Mouse (Mus musculus): ENCODE results near the gene Gal3st1.

The Gal3st1 gene

GRCm38 (mm10) chr11:4031961-4032360 is 48.5 kb downstream of the Gal3st1 start:
- DNase-seq (ENCODE audit: low spot score in 2 of 2): no peak

GRCm38 (mm10) chr11:4033471-4033870 is 50.0 kb downstream of the Gal3st1 start:
- no peak for DNase-seq (ENCODE audit: low spot score in 2 of 2)

DNA sequence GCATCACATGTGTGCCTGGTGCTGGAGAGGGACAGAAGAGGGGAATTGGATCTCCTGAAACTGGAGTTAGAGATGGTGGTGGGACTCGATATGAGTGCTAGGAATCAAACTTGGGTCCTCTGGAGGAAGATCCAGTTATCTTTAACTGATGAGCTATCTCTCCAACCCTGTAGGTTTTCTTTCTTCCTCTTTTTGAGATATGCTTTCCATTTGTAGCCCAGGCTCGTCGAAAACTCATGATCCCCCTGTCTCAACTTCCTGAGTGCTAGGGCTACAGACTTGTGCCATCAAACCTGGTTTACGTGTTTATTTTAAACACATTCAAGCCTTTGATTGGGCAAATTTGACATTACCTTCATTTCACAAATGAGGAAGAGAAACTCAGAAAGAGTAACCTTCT is 50.7 kb downstream of the Gal3st1 start:
- DNase-seq (ENCODE audit: low spot score in 2 of 2): no peak

DNA sequence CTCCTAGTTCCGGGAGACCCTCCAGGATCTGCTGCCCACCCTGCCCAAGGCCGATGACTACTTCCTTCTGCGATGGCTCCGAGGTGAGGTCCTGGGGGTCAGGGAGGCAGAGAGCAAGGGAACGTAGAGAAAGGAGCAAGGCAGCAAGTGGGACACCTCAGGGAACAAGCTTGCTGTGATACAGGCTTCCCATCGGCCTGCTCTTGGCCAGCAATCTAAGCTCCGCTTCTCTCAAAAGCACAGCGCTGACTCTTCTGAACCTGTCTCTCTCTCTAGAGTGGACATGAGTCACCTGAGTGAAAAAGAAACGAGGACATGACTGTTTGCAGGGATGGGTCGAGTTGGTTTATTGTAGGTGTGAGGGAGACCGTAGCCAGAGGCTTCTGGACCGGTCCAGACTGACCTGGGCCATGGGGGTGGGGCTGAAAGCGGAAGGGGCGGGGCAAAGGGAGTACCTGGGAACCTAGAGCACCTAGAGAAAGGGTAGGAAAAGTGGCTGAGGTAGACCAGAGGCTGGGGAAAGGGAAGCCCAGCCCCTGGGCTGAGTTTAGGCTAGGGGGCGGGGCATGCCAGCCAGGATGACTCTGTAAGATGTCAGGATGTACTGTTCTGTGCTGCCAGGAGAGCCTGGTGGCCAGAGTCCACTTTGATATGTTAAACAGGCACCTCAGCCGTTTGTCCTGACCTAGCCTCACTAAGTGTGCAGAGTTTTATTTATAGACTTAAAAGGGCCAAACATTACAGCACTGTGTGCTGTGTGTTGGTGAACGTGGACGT is 51.9 kb downstream of the Gal3st1 start:
- DNase-seq (ENCODE audit: low spot score in 2 of 2): no peak

- no peak for DNase-seq (ENCODE audit: low spot score in 2 of 2)
Observed at GRCm38 (mm10) chr11:4035916-4036315, 52.5 kb downstream of the Gal3st1 start.

GRCm38 (mm10) chr11:4036365-4037084 is 53.1 kb downstream of the Gal3st1 start:
- no peak for DNase-seq (ENCODE audit: low spot score in 2 of 2)

- DNase-seq (ENCODE audit: low spot score in 2 of 2): no peak
Observed at GRCm38 (mm10) chr11:4039951-4040350, 56.5 kb downstream of the Gal3st1 start.

DNA sequence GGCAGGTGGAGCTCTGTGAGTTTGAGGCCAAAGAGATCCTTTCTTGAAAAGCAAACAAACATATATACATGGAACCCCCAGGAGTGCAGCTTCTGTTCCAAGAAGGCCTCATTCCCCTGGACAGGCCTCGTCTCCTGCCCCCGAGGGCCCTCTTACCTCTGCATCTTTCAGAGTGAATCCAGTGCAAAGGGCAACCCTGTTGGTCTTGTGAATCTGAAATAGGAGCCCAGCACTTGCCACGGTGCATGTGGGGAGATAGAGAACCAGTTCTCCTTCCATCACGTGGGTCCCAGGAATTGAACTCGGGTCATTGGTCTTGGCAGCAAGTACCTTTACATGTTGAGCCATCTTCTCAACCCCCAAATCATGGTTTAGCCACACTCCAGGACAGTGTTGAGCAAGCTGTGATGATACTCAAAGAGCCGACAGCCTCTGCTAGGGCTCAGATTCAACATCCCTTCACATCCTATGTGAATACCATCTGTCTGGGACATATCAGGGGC is 57.7 kb downstream of the Gal3st1 start:
- no peak for DNase-seq (ENCODE audit: low spot score in 2 of 2)

DNA sequence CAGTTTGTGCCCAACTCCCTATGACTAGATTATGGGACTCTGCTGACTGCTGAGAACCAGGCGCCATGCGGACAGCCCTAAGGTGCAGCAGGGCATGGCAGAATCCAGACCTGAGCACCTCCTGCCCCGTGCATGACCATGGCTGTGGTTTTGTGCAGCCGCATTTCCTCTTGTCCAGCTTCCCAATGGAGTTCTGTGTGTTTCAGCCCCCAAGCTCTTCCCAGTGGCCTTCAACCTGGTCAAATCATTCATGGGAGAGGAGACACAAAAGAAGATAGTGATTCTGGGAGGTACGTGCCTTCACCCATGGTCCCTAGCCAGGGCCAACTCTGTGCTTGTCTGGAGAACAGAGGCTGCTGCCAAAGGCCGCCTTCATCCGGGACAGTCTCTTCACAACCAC is 59.6 kb downstream of the Gal3st1 start:
- DNase-seq (ENCODE audit: low spot score in 2 of 2): no peak

DNA sequence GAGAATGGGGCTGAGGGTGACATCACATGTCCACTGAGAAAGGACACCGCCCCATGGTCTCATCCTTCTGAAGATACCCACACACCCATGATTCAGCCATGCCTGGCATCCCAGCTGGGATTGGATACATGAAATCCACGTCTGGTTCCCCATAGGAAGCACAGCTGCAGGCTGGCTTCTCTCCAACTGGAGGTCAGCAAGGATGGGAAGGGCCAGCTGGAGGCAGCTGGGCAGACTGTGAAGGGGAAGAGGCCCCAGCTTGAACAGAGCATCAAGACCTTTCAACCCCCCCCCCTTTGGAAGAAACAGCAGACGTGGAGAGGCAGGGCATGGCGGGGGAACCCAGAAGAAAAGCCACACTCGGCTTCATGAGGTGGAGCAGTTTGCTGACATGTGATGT is 63.1 kb downstream of the Gal3st1 start:
- no peak for DNase-seq (ENCODE audit: low spot score in 2 of 2)

DNA sequence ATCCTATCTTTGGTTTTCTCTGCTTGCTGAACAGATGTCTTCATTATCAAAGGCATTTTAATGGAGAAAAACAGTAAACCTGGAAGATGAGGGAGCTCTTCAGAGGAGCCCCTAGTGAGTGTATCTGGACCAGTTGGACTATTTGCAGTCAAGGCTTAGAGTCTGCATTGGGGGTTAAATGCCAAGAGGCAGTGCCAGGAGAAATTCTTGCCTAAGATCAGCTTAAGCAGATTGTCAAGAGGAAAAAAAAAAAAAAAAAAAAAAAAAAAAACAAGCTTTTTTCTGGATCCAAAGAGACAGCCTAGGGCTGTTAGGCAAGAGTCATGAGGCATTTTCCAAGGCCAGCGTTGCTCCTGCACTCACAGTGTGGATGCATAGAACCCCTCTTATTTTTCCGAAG is 64.3 kb downstream of the Gal3st1 start:
- DNase-seq (ENCODE audit: low spot score in 2 of 2): no peak

DNA sequence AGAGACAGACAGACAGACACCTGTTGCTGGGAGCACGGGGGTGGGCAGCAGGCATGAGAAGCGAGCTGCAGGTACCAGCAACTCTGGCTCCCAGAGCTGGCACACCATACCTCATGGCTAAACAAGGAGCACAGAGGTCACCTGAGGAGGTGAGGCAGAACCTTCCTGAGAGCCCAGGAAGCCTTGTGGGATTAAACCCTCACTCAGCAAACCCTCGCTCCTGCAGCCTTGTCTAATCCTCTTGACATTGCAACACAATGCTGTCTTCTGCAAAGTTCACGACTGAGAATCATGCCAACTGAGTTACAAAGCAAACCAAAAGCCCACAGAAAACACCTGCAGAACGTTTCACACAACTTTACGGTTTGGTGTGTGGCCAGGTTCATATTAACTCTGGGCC is 65.0 kb downstream of the Gal3st1 start:
- no peak for DNase-seq (ENCODE audit: low spot score in 2 of 2)
